Mouse (Mus musculus): ENCODE data around the gene Psma1. TPM values are rescaled to one million over a fixed set of nuclear protein-coding genes. Genes with fewer than 3 reads are reported as not detected.

The Psma1 gene
- polyA plus RNA-seq, 1 experiment from 2014 or later: 353 TPM

DNA sequence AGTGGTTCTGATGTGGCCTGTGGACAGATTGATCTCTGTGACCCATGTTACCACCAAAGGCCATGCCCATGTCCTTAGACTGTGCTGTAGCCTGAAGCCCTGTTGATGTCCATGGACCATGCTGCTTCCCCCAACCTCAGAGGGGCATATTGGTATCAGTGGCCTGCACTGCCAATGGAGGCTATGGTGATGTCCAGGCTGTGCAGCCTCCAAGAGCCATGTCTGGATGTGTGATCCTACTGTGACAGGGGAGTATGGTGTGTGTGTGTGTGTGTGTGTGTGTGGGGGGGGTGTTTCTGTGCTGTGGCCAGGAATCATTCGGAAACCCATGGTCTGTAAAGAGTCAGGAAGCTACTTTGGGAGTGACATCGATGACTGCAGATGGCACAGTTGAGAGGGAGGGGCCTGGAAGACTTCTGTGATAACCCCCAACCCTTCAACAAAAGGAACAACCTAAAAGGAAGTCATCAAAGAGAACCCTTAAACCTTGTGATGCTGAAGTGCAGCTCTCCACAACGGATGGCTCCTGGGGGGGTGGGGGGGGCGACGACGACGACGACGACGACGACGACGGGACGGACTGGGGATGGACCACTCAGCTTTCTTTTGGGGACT lies 8.5 kb upstream of the Psma1 start:
- WGBS: 88% methylated on average over 14 of the region's 14 CpGs
- ATAC-seq (replicated peaks; ENCODE audit: extremely low read depth, insufficient read depth, low FRiP score): peak; percentile 45; the same call in 1 of the 2 replicates
- Histone ChIP-seq H3K4me2 (ENCODE audit: low read depth, low read length) (no peak overlapping the region), H3K9ac (ENCODE audit: low read length) (no peak overlapping the region), H3K4me3 (ENCODE audit: low read length) (no peak overlapping the region), H3K9me3 (replicated peaks; ENCODE audit: control insufficient read depth, low read length) (no peaks in the 10 kb centered on the region), H3K4me1 (ENCODE audit: control insufficient read depth, insufficient read depth, low read length) (no peaks in the 10 kb centered on the region), H3K27me3 (ENCODE audit: control insufficient read depth, insufficient read depth, low read length) (no peaks in the 10 kb centered on the region), H3K27ac (ENCODE audit: low read length) (no peak overlapping the region), H3K36me3 (ENCODE audit: control insufficient read depth, insufficient read depth) (no peaks in the 10 kb centered on the region)

DNA sequence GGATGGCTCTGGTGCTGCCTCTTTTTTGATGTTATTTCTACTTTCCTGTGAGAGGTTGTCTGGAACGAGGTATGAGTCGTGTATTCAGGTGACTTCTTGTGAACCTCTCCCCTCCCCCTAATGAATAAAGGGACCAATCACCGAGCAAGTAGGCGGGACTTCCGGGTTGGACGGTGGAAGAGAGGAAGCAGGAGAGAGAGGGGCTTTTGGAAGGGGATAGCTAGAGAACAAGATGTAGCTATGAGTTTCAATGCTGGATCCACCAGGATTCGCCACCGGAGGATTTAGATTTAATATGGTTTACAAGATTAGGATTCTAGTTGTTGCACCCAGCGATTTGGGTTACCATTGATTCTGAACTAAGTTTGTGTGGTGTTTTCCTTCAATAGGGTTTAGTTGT lies 7.1 kb upstream of the Psma1 start:
- Histone ChIP-seq H3K4me1 (ENCODE audit: control insufficient read depth, insufficient read depth, low read length) (no peaks in the 10 kb centered on the region), H3K4me3 (ENCODE audit: low read length) (no peak overlapping the region), H3K27ac (ENCODE audit: low read length) (no peak overlapping the region), H3K27me3 (ENCODE audit: control insufficient read depth, insufficient read depth, low read length) (no peaks in the 10 kb centered on the region), H3K4me2 (ENCODE audit: low read depth, low read length) (no peak overlapping the region), H3K9ac (ENCODE audit: low read length) (no peak overlapping the region), H3K9me3 (replicated peaks; ENCODE audit: control insufficient read depth, low read length) (no peaks in the 10 kb centered on the region), H3K36me3 (ENCODE audit: control insufficient read depth, insufficient read depth) (no peaks in the 10 kb centered on the region)
- WGBS: 75% methylated on average over 9 of the region's 9 CpGs
- ATAC-seq (replicated peaks; ENCODE audit: extremely low read depth, insufficient read depth, low FRiP score): no peak

DNA sequence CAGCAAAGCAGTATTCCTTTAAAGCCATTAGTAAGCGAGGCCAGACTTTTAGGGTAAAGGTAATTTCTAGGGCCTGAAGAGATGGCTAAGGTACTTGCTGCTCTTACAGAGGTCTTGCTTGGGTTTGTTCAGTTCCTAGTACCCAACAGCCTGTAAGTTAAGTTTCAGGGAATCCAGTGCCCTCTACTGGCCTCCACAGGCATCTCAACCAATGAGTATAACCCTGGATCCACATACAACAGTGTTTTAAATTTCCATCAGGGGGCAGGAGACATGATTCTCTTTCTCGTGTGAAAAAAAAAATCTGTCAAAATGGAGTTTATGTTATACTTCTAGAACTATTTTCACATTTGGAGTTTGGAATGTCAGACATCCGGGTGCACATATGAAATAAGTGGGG lies 5.8 kb upstream of the Psma1 start:
- Histone ChIP-seq H3K27me3 (ENCODE audit: control insufficient read depth, insufficient read depth, low read length) (no peaks in the 10 kb centered on the region), H3K27ac (ENCODE audit: low read length) (no peak overlapping the region), H3K4me1 (ENCODE audit: control insufficient read depth, insufficient read depth, low read length) (peaks cover 3% of the 10 kb centered on the region; the same call in 1 of the 2 replicates), H3K36me3 (ENCODE audit: control insufficient read depth, insufficient read depth) (no peaks in the 10 kb centered on the region), H3K4me2 (ENCODE audit: low read depth, low read length) (no peak overlapping the region), H3K4me3 (ENCODE audit: low read length) (no peak overlapping the region), H3K9ac (ENCODE audit: low read length) (no peak overlapping the region), H3K9me3 (replicated peaks; ENCODE audit: control insufficient read depth, low read length) (no peaks in the 10 kb centered on the region)
- no peak for ATAC-seq (replicated peaks; ENCODE audit: extremely low read depth, insufficient read depth, low FRiP score)
- 62% methylated on average over 3 of the region's 3 CpGs for WGBS

GRCm38 (mm10) chr7:114275372-114276004 lies 430 bp downstream of the Psma1 start:
- WGBS: 1% methylated on average over 24 of the region's 24 CpGs
- H3K36me3 ChIP-seq (ENCODE audit: control insufficient read depth, insufficient read depth): peaks cover 19% of the 10 kb centered on the region
- peak; percentile 63 for ATAC-seq (replicated peaks; ENCODE audit: extremely low read depth, insufficient read depth, low FRiP score)
- H3K4me3 ChIP-seq (ENCODE audit: low read length): peak overlapping the region; percentile 96
- peak overlapping the region; percentile 71 for H3K27ac ChIP-seq (ENCODE audit: low read length)
- H3K27me3 ChIP-seq (ENCODE audit: control insufficient read depth, insufficient read depth, low read length): no peaks in the 10 kb centered on the region
- H3K9me3 ChIP-seq (replicated peaks; ENCODE audit: control insufficient read depth, low read length): no peaks in the 10 kb centered on the region
- H3K4me1 ChIP-seq (ENCODE audit: control insufficient read depth, insufficient read depth, low read length): peaks cover 13% of the 10 kb centered on the region
- H3K9ac ChIP-seq (ENCODE audit: low read length): peak overlapping the region; percentile 95
- peak overlapping the region; percentile 93 for H3K4me2 ChIP-seq (ENCODE audit: low read depth, low read length)

GRCm38 (mm10) chr7:114268446-114268845 lies 7.5 kb downstream of the Psma1 start:
- Histone ChIP-seq H3K36me3 (ENCODE audit: control insufficient read depth, insufficient read depth) (peaks cover 64% of the 10 kb centered on the region), H3K4me3 (ENCODE audit: low read length) (no peak overlapping the region), H3K4me1 (ENCODE audit: control insufficient read depth, insufficient read depth, low read length) (no peaks in the 10 kb centered on the region), H3K27ac (ENCODE audit: low read length) (no peak overlapping the region), H3K27me3 (ENCODE audit: control insufficient read depth, insufficient read depth, low read length) (no peaks in the 10 kb centered on the region), H3K4me2 (ENCODE audit: low read depth, low read length) (no peak overlapping the region), H3K9me3 (replicated peaks; ENCODE audit: control insufficient read depth, low read length) (no peaks in the 10 kb centered on the region), H3K9ac (ENCODE audit: low read length) (no peak overlapping the region)
- no peak for ATAC-seq (replicated peaks; ENCODE audit: extremely low read depth, insufficient read depth, low FRiP score)
- WGBS: 92% methylated on average over 5 of the region's 5 CpGs

DNA sequence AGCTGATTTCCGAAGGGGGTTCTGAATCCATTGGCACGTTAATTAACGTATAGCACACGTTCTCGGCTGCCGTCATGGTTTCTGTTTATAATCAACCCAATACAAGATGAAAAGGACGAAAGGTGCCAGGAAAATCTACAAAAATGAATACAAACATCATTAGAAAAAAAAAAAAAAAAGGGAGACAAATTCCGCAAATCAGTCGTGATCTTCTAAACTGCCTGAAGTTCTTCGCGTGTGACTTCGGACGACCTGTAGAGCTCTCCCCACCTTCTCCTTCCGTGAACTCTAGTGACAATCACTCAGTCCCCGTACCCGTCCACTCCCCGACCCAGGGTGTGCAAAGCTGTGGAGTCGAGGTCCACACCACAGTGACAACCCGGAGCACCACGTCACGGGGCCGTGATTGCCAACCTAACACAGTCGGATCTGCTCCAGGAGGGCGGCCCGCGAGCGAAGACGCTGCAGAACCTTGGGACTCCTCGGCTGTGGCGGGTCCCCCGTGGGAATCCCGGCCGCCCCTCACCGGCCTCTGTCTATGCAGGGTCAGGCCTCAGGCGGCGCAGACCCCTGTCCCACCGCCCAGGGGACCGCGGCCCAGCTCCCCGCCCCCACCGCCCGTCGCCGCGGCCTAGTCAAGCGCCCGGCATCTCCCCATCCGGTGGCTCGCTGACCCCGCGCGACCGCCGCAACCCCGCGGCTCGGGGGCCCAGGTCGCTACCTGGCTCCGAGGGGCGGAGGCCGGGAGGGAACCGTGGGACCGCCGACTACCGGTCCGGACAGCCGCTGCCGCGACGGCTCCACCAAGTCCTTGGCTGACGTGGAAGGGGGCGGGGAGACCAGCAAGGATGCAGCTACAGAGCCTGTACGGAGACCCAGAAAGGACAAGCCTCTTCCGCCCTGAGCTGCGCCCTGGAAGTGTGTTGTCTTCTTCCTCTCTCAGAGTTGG lies 21.8 kb downstream of the Psma1 start, which contains the start of gene Copb1:
Gene Copb1, minus strand, starts transcription at position 827 of the 949 bp plus-strand sequence.
- peak within 1 kb of the TSS; percentile 97 for H3K9ac ChIP-seq (ENCODE audit: low read length)
- H3K4me3 ChIP-seq (ENCODE audit: low read length): peak within 1 kb of the TSS; percentile 97
- H3K4me2 ChIP-seq (ENCODE audit: low read depth, low read length): peak within 1 kb of the TSS; percentile 73
- ATAC-seq (replicated peaks; ENCODE audit: extremely low read depth, insufficient read depth, low FRiP score): peak; percentile 96
- no peaks in the 10 kb centered on the region for H3K27me3 ChIP-seq (ENCODE audit: control insufficient read depth, insufficient read depth, low read length)
- 1% methylated on average over 74 of the region's 75 CpGs for WGBS
- peak within 1 kb of the TSS; percentile 69 for H3K27ac ChIP-seq (ENCODE audit: low read length)
- peaks cover 19% of the 10 kb centered on the region for H3K36me3 ChIP-seq (ENCODE audit: control insufficient read depth, insufficient read depth)
- peaks cover 12% of the 10 kb centered on the region for H3K4me1 ChIP-seq (ENCODE audit: control insufficient read depth, insufficient read depth, low read length)
- H3K9me3 ChIP-seq (replicated peaks; ENCODE audit: control insufficient read depth, low read length): no peaks in the 10 kb centered on the region

DNA sequence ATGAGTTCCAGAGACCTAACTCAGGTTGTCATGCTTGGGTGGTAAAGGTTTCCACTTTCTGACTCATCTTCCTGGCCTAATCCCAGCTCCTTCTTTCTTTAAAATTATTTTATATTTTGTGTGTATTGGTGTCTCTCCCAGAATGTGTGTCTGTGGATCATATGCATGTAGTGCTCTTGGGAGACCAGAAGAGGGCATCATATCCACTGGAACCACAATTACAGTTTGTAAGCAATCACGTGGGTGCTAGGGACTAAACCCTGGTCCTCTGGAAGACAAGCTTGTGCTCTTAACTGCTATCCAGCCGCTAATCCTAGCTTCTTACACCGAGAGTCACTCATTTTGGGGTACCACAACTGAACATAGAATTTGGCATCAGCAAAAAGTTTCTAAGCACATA lies 24.2 kb downstream of the Psma1 start:
- Histone ChIP-seq H3K27ac (ENCODE audit: low read length) (no peak overlapping the region), H3K9me3 (replicated peaks; ENCODE audit: control insufficient read depth, low read length) (no peaks in the 10 kb centered on the region), H3K4me2 (ENCODE audit: low read depth, low read length) (no peak overlapping the region), H3K36me3 (ENCODE audit: control insufficient read depth, insufficient read depth) (peaks cover 36% of the 10 kb centered on the region), H3K9ac (ENCODE audit: low read length) (no peak overlapping the region), H3K27me3 (ENCODE audit: control insufficient read depth, insufficient read depth, low read length) (no peaks in the 10 kb centered on the region), H3K4me3 (ENCODE audit: low read length) (no peak overlapping the region), H3K4me1 (ENCODE audit: control insufficient read depth, insufficient read depth, low read length) (peaks cover 12% of the 10 kb centered on the region)
- 93% methylated on average over 3 of the region's 3 CpGs for WGBS
- ATAC-seq (replicated peaks; ENCODE audit: extremely low read depth, insufficient read depth, low FRiP score): no peak

DNA sequence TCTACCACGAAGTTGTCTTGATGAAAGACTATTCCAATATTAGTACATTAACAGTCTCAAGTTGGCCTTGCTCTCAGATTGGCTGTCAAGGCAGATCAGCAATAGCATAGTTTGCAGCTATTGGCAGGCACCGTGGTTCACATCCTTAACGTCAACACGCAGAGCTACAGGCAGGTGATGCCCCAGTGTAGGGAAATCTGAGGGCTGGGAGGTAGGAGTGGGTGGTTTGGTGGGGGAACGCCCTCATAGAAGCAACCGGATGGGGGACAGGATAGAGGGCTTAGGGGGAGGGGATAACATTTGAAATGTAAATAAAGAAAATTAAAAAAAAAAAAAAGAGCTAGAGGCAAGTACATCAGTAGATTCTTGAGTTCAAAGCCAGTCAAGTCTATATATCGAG lies 41.9 kb downstream of the Psma1 start:
- WGBS: 83% methylated on average over 7 of the region's 7 CpGs
- H3K27me3 ChIP-seq (ENCODE audit: control insufficient read depth, insufficient read depth, low read length): no peaks in the 10 kb centered on the region
- H3K36me3 ChIP-seq (ENCODE audit: control insufficient read depth, insufficient read depth): peaks cover 52% of the 10 kb centered on the region
- no peak for ATAC-seq (replicated peaks; ENCODE audit: extremely low read depth, insufficient read depth, low FRiP score)
- no peak overlapping the region for H3K9ac ChIP-seq (ENCODE audit: low read length)
- H3K4me3 ChIP-seq (ENCODE audit: low read length): no peak overlapping the region
- H3K4me2 ChIP-seq (ENCODE audit: low read depth, low read length): no peak overlapping the region
- no peaks in the 10 kb centered on the region for H3K4me1 ChIP-seq (ENCODE audit: control insufficient read depth, insufficient read depth, low read length)
- no peaks in the 10 kb centered on the region for H3K9me3 ChIP-seq (replicated peaks; ENCODE audit: control insufficient read depth, low read length)
- no peak overlapping the region for H3K27ac ChIP-seq (ENCODE audit: low read length)

GRCm38 (mm10) chr7:114232982-114233381 lies 42.9 kb downstream of the Psma1 start:
- Histone ChIP-seq H3K27me3 (ENCODE audit: control insufficient read depth, insufficient read depth, low read length) (no peaks in the 10 kb centered on the region), H3K4me3 (ENCODE audit: low read length) (no peak overlapping the region), H3K36me3 (ENCODE audit: control insufficient read depth, insufficient read depth) (peaks cover 51% of the 10 kb centered on the region), H3K27ac (ENCODE audit: low read length) (no peak overlapping the region), H3K4me1 (ENCODE audit: control insufficient read depth, insufficient read depth, low read length) (no peaks in the 10 kb centered on the region), H3K4me2 (ENCODE audit: low read depth, low read length) (no peak overlapping the region), H3K9me3 (replicated peaks; ENCODE audit: control insufficient read depth, low read length) (no peaks in the 10 kb centered on the region), H3K9ac (ENCODE audit: low read length) (no peak overlapping the region)
- ATAC-seq (replicated peaks; ENCODE audit: extremely low read depth, insufficient read depth, low FRiP score): no peak
- WGBS: 90% methylated on average over 7 of the region's 7 CpGs

All from heart, embryonic 16.5 days (tissue).